Mouse (Mus musculus) cerebellum, adult 2 months (tissue): ENCODE measurements at regions not wholly inside any gene's neighbourhood (a gene's known extent, or its start where the extent isn't known, plus 50 kb on each side); places are given as distances from the start of the nearest gene placed in this dataset.

Source experiments
- CTCF ChIP-seq: fragments of 200-500 bp; IDR thresholded peaks from 2 replicates; pipeline ENCODE4 v1.5.1; 2011; ENCODE audit warnings: low read depth, mild to moderate bottlenecking, control low read depth, low read length, moderate library complexity, borderline replicate concordance; ENCODE audit not compliant: insufficient read depth
- POLR2A ChIP-seq: fragments of 200-500 bp; IDR thresholded peaks from 2 replicates; pipeline ENCODE4 v1.6.1; 2011; ENCODE audit warnings: low read length, control low read depth, borderline replicate concordance; ENCODE audit not compliant: insufficient read depth

DNA sequence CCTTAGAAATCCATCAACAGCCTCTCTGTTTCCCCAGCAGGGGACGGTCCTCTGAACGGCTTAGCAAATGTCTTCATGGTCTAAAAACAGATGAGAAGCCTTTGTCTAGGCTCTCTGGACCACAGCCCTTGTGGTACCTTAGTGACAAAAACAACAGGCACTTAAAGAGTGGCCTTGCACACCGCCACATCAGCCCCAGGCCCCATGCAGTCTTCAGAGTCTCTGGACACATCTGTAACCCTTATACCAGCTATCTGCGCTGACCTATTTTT lies 87.2 kb upstream of the Npas2 start:
- TF ChIP-seq CTCF (no peak), POLR2A (no peak)
